Mouse (Mus musculus): ENCODE data around the gene Exosc2. TPM values are rescaled to one million over a fixed set of nuclear protein-coding genes. Genes with fewer than 3 reads are reported as not detected.

Gene Exosc2
- total RNA-seq, 2 experiments from 2014 or later = 9.1 to 9.2 TPM

- intact Hi-C loops (cut with DNase I) = no loop called here
- no peak for DNase-seq
Measured at GRCm38 (mm10) chr2:31719202-31719880, 48.8 kb downstream of the Exosc2 start.

- intact Hi-C loops (cut with DNase I) = loop anchor here (2.0 kb wide), 1 partner anchor 65 kb away; no protein-coding TSS in a partner anchor
- no peak for DNase-seq
Measured at GRCm38 (mm10) chr2:31719944-31720343, 49.4 kb downstream of the Exosc2 start.

- DNase-seq = peak in 1 of 2 experiments; percentile 40
- intact Hi-C loops (cut with DNase I) = loop anchor here (2.0 kb wide), 1 partner anchor 64 kb away; no protein-coding TSS in a partner anchor
Measured at GRCm38 (mm10) chr2:31720783-31721182, 50.3 kb downstream of the Exosc2 start.

GRCm38 (mm10) chr2:31724730-31725490 lies 54.4 kb downstream of the Exosc2 start:
- DNase-seq = no peak

GRCm38 (mm10) chr2:31727576-31728277 lies 57.2 kb downstream of the Exosc2 start:
- intact Hi-C loops (cut with DNase I) = no loop called here
- no peak for DNase-seq

More at GRCm38 (mm10) chr2:31724730-31725490, 54.4 kb downstream of the Exosc2 start:
- intact Hi-C loops (cut with DNase I) = no loop called here

- DNase-seq = no peak
- intact Hi-C loops (cut with DNase I) = no loop called here
Measured at GRCm38 (mm10) chr2:31730640-31731039, 60.1 kb downstream of the Exosc2 start.

Other genes with a start within 250 kb of the Exosc2 start
- gene Ass1, start 200.5 kb upstream of the Exosc2 start, total RNA-seq (2021) = 1 to 10 TPM; 3.1 to 3.7 TPM
- 10 to 100 TPM; 21.0 to 24.1 TPM for gene Fubp3, start 98.1 kb upstream of the Exosc2 start, total RNA-seq (2021)
- gene Prdm12, start 30.7 kb upstream of the Exosc2 start, total RNA-seq (2021) = not detected
- gene Abl1, start 17.7 kb downstream of the Exosc2 start, total RNA-seq (2021) = 10 to 100 TPM; 43.1 to 45.7 TPM
- not detected for gene Qrfp, start 139.9 kb downstream of the Exosc2 start, total RNA-seq (2021)
- under 1 TPM in 1 of 2 experiments, not detected in 1; 0.05 TPM for gene Fibcd1, start 175.3 kb downstream of the Exosc2 start, total RNA-seq (2021)
- 1 to 10 TPM in 1 of 2 experiments, under 1 TPM in 1; 0.85 to 1.3 TPM for gene Lamc3, start 216.6 kb downstream of the Exosc2 start, total RNA-seq (2021)

Measured in heart, postnatal 14 days (tissue).